Mouse (Mus musculus) monocyte, adult 2 months (primary cell): Measurements from ENCODE around the gene Ankrd9.

Source experiments
- DNase-seq, 2 experiments: peaks; one replicate each; pipeline ENCODE4 v3.0.0; 2022; ENCODE audit warnings: low spot score in 2 of 2, low read depth in 1 of 2

Gene Ankrd9

DNA sequence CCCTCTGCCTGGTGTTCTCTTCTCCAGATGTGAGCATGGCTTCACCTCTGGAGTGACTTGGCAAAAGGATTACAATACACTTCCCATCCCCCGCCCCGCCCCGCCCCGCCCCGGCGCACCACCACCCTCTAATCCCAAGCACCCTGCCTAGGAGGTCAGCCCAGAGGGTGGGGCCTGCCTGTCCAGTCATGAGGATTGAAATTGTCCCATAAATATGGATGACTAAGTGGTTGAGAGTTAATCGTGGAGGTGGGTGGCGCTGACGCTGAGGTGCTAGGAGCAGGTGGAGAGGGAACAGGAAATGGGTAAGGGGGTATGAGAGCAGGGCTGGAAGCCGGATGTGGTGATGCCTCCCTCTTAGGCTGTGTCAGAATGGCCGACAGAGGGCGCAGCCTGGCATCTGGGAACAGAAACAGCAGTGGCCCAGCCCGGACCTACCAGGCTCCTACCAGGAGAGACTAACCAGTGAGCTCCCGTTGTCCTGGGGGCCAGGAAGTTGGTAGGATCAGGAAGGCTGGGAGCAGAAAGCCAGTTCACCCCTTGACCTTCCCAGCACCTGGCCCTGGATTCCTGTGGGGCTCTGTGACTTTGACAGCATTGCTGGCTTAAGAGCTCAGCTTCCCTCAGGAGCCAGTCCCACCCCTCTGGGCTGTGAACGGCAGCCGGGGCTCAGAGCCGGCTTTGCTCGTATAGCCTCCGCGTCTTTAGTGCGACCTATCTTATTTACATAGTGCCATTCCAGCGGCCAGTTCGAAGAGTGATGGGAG lies 12.7 kb upstream of the Ankrd9 start:
- DNase-seq = peak; percentile 68 to 75

DNA sequence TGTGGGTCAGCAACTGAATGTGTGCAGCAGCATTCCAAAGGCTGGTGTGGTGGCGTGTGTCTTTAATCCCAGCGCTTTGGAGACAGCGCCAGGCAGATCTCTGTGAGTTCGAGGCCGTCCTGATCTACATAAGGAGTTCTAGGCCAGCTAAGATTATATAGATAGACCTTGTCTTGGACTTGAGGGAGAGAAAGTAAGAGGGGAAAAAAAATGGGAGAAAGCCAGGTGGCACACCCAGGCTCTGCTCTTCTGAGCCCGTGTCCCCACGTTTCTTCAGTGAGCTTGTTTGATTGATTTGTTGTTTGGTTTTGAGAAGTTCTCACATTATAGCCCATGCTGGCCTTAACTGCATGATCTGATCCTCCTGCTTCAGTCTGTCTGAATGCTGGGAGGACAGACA lies 11.7 kb upstream of the Ankrd9 start:
- DNase-seq = no peak

DNA sequence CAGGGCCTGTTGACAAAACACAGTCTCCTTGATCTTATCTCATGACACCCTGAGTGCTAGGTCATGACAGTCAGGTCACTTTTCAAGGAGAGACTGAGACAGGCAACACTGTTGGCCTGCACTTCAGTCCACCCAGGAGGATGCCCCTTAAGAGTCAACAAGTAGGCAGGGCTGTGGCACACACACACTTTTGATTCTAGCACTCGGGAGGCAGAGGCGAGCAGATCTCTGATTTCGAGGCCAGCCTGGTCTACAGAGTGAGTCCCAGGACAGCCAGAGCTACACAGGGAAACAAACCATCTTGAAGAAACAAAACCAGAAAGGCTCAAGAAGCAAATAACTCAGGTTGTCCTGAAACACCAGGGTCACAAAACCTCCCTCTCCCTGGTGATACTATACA lies 10.6 kb upstream of the Ankrd9 start:
- no peak for DNase-seq

DNA sequence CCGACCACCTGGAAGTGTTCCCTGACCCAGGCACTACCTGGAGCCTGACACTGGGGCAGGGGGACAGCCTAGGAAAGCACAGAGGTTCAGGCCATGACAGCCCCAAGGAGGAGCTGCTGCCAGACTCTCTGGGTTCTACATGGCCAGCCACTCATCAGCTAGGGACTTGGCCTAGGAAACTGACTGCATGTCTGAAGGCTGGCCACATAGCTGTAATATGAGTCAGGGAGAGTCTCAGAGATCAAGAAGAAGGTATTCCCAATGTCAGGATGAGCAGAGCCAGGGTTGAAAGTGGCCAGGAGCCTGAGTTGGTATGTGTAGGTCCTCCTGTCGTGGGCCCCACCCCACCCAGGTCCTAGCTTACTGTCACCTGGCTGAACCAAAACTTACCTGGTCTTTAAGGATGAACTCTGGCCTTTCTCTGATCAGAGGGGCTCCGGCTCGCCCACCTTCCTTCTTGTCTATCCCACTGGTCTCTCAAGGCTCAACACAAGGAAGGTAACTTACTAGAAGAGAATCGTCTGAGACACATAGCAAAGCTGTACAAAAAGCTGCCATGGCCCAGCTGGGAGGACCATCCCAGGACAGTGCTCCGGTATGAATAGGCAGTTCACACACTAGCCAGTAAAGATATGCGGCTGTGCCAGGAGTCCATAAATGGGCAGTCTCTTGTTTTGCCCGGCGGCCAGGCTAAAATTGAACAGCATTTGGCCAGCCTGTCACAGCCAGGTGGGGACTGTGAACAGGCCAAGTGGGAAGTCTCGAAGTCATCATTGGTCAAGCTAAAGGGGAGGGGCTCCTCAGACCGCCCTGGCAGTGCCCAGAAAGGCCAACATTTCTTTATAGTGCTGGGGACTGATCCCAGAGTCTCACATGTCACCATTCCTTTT lies 7.9 kb upstream of the Ankrd9 start:
- DNase-seq = no peak

DNA sequence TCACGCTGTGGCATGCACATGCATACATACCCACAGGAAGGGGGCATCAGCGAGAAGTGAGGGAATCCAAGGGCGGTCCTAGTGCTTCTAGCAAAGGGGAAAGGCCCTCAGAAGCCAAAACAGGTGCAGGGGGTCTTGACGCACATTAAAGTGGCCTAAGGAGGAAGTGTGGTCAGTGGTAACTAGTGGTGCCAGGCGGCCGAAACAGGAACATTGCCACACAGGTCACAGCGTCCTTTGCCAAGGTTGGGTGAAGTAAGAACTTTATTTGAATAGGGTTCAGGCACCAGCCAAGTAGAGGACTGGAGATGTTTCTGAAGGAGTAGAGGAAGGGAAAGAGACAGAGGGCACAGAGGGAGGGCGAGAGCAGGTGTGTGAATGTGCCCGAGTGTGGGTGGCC lies 6.3 kb upstream of the Ankrd9 start:
- DNase-seq = no peak

DNA sequence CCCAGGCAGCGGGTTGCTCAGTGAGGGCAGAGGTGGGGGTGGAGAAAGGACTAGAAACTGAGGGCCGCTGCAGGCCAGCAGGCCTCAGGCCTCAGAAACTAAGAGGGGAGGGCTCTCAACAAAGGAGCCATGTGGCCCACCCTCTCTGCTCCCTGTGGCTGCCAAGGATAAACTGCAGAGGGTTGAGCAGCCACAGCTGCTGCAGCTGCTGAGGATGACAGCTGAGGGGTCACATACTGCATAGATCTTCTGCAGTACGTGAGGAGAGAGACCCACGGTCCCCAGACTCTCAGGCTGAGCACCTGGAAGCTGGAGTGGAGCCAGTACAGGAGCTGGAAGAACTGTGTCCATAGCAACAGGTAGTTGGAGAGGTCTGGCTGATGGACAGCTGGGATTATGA lies 5.8 kb upstream of the Ankrd9 start:
- no peak for DNase-seq

DNA sequence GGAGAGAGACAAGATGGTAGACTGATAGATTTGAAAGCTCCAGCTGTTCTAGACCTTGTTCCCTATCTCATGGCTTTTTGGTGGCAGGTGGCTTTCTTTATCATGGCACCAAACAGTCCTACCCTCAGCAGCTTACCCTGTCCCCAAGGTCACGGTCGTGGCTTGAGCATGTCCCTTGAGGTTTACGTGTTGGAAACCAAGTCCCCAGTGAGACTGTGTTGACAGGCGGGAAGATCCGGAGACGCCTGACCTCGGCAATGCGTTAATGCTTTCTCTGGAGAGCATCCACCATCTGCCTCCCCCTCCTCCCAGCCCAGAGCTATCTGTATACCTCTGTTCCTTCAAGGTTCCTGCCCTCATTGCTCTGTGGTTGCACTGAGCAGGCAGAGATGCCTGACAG lies 4.9 kb upstream of the Ankrd9 start:
- no peak for DNase-seq

DNA sequence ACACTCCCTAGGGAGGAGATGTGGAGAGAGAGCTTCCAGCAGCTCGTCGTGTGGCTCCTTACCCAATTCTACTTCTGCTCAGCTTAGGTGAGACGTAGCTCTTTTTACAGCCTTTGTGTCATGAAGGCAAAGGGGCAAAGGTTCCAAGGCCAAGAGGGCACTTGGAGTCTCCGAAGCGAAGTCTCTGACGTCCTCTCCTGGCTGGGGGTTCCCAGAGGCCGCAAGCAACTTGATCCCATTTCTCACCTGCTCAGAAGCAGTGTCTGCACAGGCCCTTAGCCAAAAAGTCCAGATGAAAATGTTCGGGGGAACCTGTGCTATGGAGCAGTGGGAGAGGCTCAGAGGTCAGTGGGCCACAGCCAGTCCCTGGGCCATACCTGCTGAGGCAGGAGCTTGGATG lies 4.2 kb upstream of the Ankrd9 start:
- DNase-seq = no peak

DNA sequence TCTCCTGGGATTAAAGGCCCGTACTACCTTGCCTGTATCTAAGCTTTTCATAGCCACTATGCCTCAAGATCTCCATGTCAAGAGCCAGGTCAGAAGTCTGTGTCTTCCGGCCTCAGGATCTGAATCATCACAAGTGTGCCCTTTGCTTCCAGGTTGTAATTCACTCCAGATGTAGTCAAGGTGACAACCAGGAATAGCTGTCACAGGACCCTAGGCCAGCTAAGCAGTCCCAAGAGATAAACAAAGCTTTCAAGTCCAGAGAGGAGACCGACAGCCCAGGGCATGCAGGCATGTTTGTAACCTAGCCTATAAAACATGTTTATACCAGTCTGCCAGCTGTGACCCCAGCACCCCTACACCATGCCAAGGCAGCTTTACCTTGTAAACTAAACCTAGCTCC lies 2.9 kb upstream of the Ankrd9 start:
- DNase-seq = no peak

DNA sequence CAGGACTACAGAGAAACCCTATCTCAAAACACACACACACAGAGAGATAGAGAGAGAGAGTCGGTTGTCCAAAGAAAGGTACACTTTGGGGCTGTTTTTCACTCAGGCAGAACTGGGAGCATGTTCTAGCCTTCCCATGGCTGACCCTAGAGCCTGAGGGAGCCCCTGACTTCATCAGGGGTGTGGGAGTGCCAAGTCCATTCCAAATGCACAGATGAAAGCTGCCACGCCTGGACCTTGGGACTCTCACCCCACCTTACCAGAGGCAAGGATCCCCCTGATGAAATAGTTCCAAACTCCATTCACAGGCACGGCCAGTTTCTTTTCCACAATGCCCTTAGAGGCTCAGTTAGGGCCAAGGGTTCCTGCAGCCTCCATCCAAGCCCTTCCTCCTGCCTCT lies 968 bp upstream of the Ankrd9 start:
- DNase-seq = no peak

DNA sequence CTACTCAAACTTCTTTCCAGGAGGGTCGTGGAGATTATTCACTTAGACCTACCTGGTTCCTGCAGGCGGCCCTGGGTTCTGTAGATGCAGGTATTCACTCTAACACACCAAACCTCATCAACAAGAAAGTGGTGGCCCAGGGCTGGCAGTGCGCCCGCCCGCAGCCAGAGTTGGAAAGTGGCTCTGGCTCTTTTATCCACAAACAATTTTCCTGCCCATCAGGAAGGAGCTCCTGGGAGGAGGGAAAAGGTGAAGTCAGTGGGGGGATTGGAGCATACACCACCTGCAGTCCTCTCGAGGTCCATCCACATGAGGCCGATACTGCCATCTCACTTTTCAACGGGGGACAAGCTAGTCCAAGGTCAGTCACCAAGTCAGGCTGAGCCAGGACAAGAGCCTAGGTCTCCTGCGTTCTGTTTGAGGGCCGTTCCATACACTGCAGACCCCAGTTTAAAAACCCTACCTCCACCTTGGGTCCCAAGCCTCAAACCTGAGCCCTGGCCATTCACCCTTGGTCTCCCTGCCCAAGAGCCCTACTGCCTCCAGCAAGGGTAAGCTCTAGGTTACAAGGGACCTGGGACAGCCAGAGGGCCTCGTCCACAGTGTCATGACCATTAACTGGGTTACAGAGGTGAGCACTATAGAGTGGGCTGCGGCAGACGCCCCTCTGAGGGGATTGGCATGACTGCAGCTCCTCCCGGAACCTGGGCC lies 789 bp downstream of the Ankrd9 start:
- no peak for DNase-seq

DNA sequence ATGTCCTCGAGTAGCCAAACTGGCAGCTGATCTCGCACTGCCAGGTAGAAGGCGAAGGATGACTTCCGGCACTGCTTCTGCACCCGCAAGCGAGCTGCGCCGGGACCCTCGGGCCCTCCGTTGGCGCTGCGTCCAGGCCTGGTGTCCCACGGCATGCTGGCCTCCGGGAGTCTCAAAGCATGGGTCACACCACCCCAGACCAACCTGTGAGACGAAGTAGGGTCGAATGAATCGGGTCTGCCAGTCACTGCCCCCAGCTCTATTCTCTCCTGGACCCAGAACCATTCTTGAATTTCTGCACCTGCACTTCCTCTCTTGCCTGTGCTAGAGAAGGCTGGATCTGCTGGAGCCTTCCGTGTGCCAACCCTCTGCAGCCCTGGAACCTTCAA lies 1.5 kb downstream of the Ankrd9 start:
- DNase-seq = no peak

DNA sequence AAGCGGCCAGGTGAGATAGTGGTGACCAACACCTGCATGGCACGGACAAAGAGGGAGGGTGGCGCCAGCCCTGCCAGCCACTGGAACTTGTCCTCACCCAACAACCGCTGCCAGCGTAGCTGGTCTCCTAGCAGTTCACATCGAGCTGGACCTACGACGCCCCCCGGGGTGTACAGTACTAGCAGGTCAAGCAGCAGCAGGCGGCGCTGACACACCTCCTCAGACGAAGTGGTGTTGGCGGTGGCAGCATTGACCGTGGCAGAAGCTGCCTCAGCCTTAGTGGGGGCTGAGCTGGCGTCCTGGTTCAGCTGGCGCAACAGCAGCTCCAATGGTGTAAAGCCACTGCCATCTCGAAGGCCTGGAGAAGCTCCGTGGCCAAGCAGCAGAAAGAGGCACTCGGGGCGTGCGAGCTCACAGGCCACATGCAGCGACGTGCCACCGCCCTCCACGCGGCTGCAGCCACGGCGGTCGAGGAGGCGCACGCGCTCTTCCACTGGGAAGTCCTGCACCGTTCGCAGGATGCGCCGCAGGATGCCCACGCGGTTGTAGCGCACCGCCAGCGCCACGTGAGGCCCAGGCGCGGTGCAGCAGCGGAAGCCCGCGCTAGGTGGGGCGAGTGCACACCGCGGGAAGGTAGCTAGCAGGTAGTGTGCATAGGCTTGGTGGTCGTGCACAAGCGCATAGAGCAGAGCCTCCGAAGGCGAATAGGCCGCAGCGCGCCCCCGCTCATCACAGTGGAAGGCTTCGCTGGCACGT lies 2.1 kb downstream of the Ankrd9 start:
- no peak for DNase-seq

DNA sequence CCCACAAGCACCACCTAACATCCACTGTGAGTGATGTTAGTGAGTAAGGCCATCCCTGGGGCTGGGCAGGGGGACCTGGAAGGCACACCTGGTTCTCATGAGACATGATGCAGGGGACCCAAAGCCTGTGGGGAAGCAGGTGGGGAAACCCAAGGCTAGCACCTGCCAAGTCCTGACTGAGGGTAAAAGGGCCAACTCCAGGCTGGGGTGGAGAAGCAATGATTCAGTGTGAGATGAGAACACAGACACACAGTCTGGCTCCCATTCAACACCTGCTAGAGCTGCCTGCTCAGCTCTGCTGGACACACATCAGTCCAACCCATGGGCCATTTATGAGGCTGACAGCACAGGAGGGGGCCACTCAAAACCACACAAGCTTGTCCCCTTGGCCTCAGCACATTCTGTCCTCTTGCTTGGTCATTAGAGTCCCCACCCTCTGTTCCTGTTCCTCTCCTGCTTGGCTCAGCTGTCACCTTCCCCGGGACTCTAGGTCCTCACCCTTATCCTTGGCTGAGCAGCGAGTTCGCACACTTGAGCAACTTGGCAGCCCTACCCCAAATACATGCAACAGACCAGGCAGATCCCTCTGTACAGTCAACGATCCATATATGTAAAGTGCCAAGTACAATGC lies 2.9 kb downstream of the Ankrd9 start:
- no peak for DNase-seq

DNA sequence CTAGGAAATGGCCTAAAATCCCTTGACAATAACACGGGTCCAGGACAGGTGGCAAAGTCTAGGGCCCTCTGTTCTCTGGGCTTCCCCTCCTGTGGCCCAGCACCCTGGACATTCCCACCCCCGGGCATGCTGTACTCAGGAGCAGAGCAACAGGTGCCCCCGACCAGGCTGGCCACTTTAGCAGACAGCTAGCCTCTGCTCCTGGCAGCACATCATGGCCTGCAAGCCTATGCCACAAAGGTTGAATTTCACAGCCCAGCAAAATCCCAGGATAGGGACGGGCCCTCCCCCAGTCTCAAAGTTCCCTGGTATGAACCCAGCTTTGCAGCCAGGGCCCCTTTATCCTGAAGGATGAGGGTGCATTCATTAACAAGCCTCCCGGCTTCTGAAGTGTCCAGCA lies 3.5 kb downstream of the Ankrd9 start:
- DNase-seq = no peak

DNA sequence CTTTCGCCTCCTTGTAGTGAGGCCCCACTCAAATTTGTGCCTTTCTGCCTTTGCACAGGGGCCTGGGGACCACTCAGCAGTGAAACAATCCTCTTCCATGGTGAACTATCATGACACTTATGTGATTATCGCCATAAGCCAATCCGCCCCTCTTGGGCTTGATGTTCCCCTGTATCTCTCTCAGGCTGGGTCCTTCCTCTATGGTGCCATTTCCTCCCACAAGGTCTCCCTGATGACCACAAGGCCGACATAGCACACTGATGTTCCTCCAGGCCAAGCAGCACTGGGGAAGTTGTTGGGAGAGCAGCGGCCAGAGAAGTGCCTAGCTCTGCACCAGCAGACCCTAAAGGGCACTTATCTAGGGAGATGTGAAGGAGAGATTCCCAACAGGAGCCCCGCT lies 4.1 kb downstream of the Ankrd9 start:
- DNase-seq = peak in 1 of 2 experiments; percentile 19

DNA sequence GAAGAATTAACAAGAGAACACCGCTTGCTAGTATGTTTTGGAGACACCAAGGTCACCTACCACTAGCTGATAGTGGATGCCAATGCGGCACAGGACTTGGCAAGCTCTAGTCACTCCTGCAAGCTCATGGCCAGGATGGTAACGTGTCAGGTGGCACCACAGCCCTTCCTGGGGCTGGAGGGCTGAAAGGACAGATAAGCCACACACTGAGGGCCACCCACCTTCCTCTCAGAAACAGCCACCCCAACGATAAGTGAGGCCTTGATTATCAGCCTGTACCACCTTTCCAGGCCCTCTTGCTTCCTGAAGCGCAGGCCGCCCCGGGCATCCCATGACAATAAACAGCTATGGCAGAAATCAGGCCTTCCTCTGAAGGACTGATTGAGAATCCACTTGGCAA lies 4.5 kb downstream of the Ankrd9 start:
- DNase-seq = no peak

DNA sequence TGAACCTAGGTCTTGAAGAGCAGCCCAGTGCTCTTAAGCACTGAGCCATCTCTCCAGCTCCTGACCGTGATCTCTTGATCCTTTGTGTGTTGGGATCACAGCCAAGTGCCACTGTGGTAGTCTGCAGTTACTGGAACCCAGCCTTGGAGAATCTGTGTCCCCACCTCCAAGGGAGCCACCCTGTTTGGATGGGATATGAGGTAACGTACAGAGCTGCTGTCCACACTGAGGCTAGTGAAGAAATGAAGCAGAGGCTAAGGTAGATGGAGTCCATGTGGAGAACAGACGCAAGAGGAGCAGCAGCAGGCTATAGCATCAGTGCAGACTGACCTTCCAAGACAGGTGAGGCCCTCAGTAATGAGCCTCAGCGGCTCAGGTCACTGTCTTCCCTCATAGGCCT lies 5.0 kb downstream of the Ankrd9 start:
- no peak for DNase-seq

DNA sequence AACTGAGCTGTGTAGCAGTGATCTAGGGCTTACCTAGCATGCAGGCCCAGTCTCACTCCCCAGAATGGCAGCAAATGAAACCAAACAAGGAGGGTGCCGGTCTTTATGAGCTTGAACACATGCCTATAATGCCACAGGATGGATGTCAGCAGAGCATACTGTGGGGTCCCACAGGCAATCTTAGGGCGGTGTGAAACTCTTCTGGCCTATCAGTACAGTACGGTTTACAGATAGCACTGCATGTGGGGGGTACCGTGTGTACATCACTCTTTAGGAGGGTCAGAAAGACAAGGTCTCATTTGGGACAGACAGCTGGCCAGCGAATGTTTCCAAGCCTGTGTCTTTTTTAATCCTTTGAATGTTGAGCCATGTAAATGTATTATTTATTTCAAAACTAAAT lies 6.9 kb downstream of the Ankrd9 start:
- DNase-seq = no peak

DNA sequence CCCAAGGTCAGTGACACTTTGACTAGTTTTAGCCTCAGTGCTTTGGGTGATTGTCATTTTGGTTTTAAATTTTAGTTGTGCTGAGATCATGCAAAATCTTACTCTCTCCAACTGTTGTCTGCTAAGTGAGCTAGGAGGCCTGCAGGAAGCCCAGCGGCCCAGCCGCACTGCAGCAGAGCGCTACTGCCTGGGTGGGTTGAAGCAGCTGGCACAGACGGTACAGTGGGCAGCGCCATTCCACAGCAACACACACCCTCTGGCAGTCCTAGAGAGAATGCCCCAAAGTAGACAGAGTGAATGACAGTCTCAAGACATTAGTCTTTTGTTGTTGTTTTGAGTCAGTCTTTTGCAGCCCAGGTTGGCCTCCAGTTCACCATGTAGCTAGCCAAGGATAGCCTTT lies 8.4 kb downstream of the Ankrd9 start:
- no peak for DNase-seq

DNA sequence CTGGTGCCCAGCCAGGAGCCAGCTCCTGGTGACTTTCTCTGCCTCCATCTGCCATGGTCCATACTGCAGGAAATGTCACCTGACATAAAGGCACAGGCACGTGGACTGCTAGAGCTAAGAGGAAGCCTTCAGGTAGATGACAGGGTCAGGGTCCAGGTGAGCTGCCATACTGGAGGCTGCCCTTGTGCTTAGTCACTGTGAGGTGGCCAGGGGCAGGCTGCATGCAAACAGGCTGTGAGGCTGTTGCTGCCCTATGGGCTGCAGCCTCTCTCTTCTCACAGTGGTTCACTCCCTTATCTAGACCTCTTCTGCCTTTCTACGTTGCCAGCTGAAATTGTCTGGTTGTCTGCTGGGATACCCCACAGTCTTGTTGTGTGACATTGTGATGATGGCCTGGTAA lies 11.7 kb downstream of the Ankrd9 start:
- no peak for DNase-seq
